Mouse (Mus musculus): ENCODE results near the gene Sun1.
A peak's percentile ranks its signal among the peaks of the same experiment; 100 is the strongest.

The Sun1 gene

DNA sequence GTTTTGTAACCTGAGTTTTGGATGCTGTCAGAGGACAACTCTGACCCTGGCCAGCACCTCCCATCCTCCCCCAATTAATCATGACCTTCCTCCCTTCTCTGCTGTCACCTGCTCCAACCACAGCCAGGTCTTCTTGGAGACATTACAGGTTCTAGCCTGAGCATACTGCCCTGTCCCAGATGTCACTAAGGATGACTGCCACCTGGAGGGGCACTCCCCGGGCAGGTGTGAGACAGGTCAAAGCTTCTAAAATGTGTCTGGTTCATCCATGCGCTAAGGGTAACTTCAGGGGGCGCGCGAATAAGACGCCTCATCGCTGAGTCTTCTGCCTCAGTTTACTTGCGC, 51.3 kb downstream of the Sun1 start:
- DNase-seq (ENCODE audit: low spot score in 2 of 2), result no peak

DNA sequence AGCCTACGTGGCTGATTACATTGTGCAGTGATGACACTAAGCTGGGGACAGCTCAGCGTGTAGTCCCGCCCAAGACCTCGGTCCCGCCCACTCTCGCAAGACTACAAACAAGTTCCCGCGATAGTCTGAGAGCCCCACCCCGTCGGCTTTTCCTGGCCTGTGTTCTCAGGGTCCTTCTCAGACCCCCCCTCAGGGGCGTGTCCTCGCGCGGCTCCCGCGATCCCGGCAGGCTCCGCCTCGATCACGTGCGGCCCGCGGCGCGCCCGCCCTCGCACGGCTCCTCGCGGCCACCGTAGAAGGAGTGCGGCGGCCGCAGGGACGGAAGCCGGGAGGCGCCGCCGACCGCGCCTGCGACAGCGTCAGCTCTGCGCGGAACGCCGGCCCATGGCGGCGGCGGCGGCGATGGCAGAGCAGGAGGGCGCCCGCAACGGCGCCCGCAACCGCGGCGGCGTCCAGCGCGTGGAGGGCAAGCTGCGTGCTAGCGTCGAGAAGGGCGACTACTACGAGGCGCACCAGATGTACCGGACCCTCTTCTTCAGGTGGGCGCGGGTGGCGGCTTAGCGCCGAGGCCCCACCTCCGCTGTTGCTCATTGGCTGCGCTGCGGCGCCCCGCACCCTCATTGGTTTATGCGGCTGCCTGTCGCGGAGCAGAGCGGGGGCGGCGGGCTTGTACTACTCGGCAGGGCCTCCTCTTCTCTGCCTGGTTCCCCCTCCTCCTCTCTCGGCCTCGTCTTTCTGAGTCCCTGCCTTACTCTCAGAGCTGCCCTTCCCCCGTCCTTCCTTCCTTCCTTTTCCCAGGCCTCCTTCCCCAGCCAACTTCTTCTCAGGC, 51.9 kb downstream of the Sun1 start, which contains the start of gene Get4:
TSS of gene Get4 (plus strand) at position 244 of the 829 bp plus-strand sequence.
- DNase-seq (ENCODE audit: low spot score in 2 of 2), result peak; percentile 99 to 100

DNA sequence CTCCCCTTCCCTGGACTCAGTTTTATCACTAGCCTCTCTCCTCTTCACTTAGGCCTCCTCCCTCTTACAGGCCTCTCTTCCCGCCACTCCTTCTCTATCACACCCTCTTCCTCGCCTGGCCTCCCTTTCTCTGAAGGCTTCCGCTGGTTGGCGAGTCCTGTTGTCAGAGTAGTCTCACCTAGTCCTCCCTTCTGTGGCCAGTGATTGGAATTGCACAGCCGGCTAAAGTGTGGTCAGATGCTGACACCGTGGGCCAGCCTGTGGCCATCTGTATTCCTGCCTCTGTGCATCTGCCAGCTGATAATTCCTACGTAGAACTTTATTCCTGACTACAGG, 52.4 kb downstream of the Sun1 start:
- no peak for DNase-seq (ENCODE audit: low spot score in 2 of 2)

- DNase-seq (ENCODE audit: low spot score in 2 of 2), result peak in 1 of 2 experiments; percentile 38
Observed at GRCm38 (mm10) chr5:139253301-139253741, 52.9 kb downstream of the Sun1 start.

DNA sequence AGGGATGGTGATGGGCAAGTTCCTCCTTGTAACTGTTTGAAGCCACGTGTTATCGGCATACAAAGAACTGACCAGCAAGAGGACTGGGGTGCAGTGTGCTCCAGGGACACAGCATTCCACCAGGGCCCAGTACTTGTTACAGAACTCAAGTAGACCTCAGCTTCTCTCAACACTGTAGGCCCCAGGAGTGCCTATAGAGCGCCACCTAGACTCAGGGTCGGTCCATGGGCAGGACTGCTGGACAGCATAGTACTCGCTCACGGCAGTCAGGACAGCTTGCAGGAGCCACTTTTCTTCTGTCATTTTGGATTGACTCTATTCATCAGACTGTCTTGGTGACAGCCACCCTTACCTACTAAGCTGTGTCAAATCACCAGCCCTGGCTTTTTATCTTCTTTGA, 54.5 kb downstream of the Sun1 start:
- DNase-seq (ENCODE audit: low spot score in 2 of 2), result no peak

- no peak for DNase-seq (ENCODE audit: low spot score in 2 of 2)
Observed at GRCm38 (mm10) chr5:139255777-139256176, 55.3 kb downstream of the Sun1 start.

- no peak for DNase-seq (ENCODE audit: low spot score in 2 of 2)
Observed at GRCm38 (mm10) chr5:139256211-139256765, 55.9 kb downstream of the Sun1 start.

GRCm38 (mm10) chr5:139257265-139257664, 56.8 kb downstream of the Sun1 start:
- no peak for DNase-seq (ENCODE audit: low spot score in 2 of 2)

GRCm38 (mm10) chr5:139257818-139258217, 57.4 kb downstream of the Sun1 start:
- no peak for DNase-seq (ENCODE audit: low spot score in 2 of 2)

DNA sequence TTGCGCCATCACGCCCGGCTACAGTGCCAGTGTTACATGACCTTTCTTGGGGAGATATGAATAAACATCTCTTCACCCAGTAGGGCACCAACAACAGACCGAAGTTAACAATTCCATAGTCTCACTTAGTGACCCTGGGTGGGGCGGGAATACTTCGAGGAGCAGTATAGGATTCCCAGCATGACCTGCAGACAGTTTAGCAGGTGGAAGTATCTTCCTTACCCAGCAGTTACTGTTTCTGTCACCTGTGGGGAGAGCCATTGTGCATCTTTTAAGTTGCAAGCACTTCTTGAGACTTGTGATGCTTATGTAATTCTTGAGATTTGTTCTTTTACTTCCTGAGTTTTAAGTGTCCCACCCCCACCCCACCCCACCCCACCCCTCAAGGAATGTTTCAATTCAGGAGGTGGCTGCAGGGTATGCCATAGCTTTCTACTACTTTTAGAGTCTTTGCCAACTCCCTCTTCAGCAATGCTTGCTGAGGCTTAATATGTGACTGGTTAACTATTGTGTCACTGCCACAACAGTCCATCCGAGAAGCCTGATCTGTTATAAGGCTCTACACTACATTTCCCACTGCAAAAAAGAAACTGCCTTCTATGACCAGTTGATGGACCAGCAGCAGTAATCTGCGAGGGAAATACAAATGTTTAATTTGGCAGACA, 58.1 kb downstream of the Sun1 start:
- no peak for DNase-seq (ENCODE audit: low spot score in 2 of 2)

DNA sequence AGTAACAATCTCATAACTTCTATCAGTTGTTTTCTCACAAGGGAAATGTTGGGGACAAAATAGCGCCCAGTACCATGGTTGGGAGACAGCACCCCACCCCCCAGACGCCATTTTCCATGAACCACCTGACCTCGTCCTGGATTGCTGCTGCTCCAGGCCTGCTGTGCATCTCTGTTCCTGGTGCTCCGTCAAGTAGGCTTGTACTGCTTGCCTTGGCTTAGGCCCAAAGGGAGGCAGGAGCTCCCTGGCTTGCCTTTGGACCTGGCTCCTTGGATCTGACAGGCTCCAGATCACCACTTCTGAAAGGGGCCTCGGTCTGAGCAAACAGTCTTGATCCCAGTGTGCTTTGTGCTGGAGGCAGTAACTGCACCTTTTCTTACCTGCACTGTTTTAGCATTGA, 59.4 kb downstream of the Sun1 start:
- DNase-seq (ENCODE audit: low spot score in 2 of 2), result no peak

DNA sequence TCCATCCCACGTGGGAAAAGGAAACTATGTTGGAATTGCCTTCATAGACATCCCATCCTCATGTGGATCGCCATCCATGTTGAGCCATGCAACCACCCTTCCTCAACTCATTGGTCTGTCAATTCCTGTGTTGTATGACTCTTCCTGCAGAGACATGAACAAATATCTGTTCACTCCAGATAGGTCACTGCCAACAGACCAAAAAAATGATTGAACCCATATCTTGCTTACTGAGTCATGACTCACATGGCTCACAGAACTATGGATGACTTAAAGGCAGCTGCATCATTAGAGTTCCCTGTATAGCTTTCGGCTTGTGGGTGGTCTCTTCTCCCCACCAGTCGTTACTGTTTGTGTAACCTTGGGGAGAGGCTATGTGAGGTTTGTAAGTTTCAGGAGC, 61.0 kb downstream of the Sun1 start:
- no peak for DNase-seq (ENCODE audit: low spot score in 2 of 2)

GRCm38 (mm10) chr5:139267661-139268060, 67.2 kb downstream of the Sun1 start:
- DNase-seq (ENCODE audit: low spot score in 2 of 2), result no peak

DNA sequence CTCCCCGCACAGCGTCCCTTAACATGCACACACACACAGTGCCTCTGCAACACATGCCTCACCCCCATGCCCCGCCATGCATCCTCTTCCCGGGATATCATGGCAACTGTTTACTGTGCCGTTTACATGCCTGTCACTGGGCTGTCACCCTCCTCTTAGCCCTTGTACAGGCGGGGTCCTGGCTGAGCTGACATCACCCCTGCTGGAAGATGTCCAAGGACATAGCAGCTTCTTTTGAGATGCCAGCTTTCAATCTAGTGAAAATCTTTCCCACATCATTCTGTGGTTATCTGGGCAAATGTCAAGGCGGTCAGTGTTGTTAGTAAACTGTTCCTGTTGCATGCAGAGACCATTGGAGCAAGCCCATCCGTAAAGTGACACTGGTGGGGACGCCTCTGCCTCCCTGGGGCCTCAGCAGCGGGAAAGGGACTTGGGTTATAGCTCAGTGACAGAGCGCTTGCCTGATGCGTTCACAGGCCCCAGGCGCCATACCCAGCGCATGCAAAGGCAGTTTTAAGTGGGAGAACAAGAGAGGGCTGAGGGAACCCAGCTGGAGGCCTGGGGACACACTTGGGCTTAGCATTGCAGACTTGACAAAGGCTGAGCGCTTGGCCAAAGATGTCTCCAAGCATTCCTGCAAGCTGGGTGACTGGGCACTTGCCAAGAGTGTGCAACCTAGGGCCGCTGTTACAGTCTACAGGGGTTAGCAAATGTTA, 70.5 kb downstream of the Sun1 start:
- DNase-seq (ENCODE audit: low spot score in 2 of 2), result no peak

GRCm38 (mm10) chr5:139271994-139272554, 71.6 kb downstream of the Sun1 start:
- DNase-seq (ENCODE audit: low spot score in 2 of 2), result no peak

DNA sequence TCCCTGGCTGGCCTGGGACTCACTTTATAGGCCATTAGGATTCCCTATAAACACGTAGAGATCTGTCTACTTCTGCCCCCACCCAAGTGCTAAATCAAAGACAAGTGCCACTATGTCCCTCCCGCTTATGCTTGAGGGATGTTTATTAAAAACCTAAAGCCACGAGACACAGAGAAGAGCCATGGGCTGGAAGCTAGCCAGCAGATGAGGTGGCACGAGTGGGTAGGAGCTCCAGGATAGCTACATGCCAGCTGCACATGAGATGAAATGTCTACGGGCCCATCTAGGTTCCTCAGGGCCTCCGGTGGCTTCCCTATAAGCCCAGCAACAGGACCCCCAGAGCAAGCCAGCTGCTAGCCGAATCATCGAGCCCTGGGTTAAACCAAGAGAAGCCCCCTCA, 76.8 kb downstream of the Sun1 start:
- DNase-seq (ENCODE audit: low spot score in 2 of 2), result no peak

GRCm38 (mm10) chr5:139281373-139282112, 81.1 kb downstream of the Sun1 start:
- DNase-seq (ENCODE audit: low spot score in 2 of 2), result no peak

- peak; percentile 80 to 90 for DNase-seq (ENCODE audit: low spot score in 2 of 2)
Observed at GRCm38 (mm10) chr5:139282191-139282590, 81.8 kb downstream of the Sun1 start.

- DNase-seq (ENCODE audit: low spot score in 2 of 2), result no peak
Observed at GRCm38 (mm10) chr5:139283460-139284180, 83.2 kb downstream of the Sun1 start.

DNA sequence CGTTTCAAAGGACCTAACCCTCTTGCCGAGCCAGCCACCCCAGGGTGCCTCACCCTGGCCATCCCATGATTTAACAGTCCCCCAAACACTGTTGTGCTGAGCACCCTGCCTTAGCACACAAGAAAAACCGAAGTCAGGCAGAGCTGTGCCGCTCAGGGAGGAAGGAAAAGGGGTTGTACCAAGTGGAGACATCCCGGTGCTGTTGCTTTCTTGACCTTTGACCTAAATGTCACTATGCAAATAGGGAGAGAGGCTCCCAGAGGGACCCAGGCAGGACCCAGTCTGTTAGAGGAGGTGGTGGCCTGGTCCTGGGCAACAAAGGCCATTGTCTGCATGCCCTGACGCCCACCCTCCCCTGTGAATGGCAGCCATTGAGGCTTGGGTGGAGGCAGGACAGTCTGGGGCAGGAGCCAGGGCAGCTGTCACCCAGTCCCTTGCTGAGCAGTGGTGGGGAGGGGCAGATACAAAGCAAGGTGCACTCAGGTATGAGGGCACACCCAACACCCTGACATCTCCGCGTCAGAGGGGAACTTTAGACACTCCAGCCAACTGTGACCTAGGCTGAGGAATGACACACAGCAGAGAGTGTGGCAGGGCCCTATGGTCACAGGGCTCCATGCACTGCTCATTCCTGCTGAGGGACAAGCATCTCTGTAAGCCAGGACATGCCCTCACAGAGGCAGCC, 85.1 kb downstream of the Sun1 start:
- DNase-seq (ENCODE audit: low spot score in 2 of 2), result no peak

Measured in urinary bladder, postnatal 4 days (tissue).